Comparison of ENCODE assay signal across 13 mouse cellular contexts in genomic region chr19:16899716-16900115, GRCm38 (mm10). TPM values are rescaled to one million over a fixed set of nuclear protein-coding genes. Genes with fewer than 3 reads are reported as not detected.
DNase-seq lines count a peak whose midpoint lies in the region; ATAC-seq and TF ChIP-seq lines count a peak whose summit lies in the region.
"Had no signal": no experiment of that assay in that cellular context is flagged by ENCODE, and none has a peak within 500 bp of the region (broad histone marks: within the 10 kb centered on the region; RNA-seq: fewer than 3 reads in every experiment).

No protein-coding gene starts in this region.

- no peaks in the 10 kb centered on the region for H3K4me1 ChIP-seq in kidney, postnatal 0 days (replicated peaks; ENCODE audit: insufficient read depth, low read length)
- H3K4me1 ChIP-seq in testis, adult 2 months (ENCODE audit: control insufficient read depth, insufficient read depth, low read length), result no peaks in the 10 kb centered on the region; the same call in 1 of the 2 replicates
- no peaks in the 10 kb centered on the region for H3K4me1 ChIP-seq in forebrain, embryonic 11.5 days (replicated peaks; ENCODE audit: control insufficient read depth, insufficient read depth, low read length)
- H3K4me1 ChIP-seq: hindbrain, embryonic 10.5 days; limb, embryonic 12.5 days had no signal

- H3K27ac ChIP-seq in kidney, postnatal 0 days, result no peak overlapping the region
- no peak overlapping the region for H3K27ac ChIP-seq in testis, adult 2 months (ENCODE audit: control insufficient read depth, insufficient read depth, low read depth, low read length)
- no peak overlapping the region for H3K27ac ChIP-seq in forebrain, embryonic 11.5 days (ENCODE audit: low read depth, low read length)
- H3K27ac ChIP-seq: hindbrain, embryonic 10.5 days; limb, embryonic 12.5 days had no signal

- no peak for DNase-seq in kidney, postnatal 0 days (ENCODE audit: low spot score)
- no peak for DNase-seq in kidney, adult 11 months
- DNase-seq in testis, postnatal 10 days (ENCODE audit: low spot score), result no peak
- DNase-seq in ZHBTc4 (ENCODE audit: low read depth, low spot score), result peak; percentile 25
- DNase-seq in urinary bladder, postnatal 4 days (ENCODE audit: low spot score in 2 of 2), result no peak
- DNase-seq in forebrain, embryonic 11.5 days (ENCODE audit: low spot score), result no peak
- DNase-seq: cerebellum, adult 2 months; kidney, postnatal 36 days; thymus, postnatal 36 days had no signal

- no peak overlapping the region for H3K4me3 ChIP-seq in kidney, postnatal 0 days (replicated peaks; ENCODE audit: low read depth, low read length)
- H3K4me3 ChIP-seq in testis, adult 2 months (ENCODE audit: control insufficient read depth, low read depth, low read length), result no peak overlapping the region
- no peak overlapping the region for H3K4me3 ChIP-seq in forebrain, embryonic 11.5 days (ENCODE audit: low read depth, low read length)
- H3K4me3 ChIP-seq: hindbrain, embryonic 10.5 days; limb, embryonic 12.5 days had no signal

- H3K27me3 ChIP-seq in kidney, postnatal 0 days (ENCODE audit: insufficient read depth, low read length), result no peaks in the 10 kb centered on the region
- no peaks in the 10 kb centered on the region for H3K27me3 ChIP-seq in testis, adult 2 months (ENCODE audit: control insufficient read depth, insufficient read depth, low read length)
- H3K27me3 ChIP-seq in forebrain, embryonic 11.5 days (ENCODE audit: control insufficient read depth, insufficient read depth, low read length), result no peaks in the 10 kb centered on the region
- H3K27me3 ChIP-seq: limb, embryonic 12.5 days had no signal

- no peaks in the 10 kb centered on the region for H3K36me3 ChIP-seq in kidney, postnatal 0 days (ENCODE audit: insufficient read depth, low read length)
- H3K36me3 ChIP-seq in testis, adult 2 months (ENCODE audit: control insufficient read depth, insufficient read depth, low read length), result no peaks in the 10 kb centered on the region
- no peaks in the 10 kb centered on the region for H3K36me3 ChIP-seq in forebrain, embryonic 11.5 days (ENCODE audit: control insufficient read depth, insufficient read depth, low read length)
- H3K36me3 ChIP-seq: hindbrain, embryonic 10.5 days; limb, embryonic 12.5 days had no signal

- WGBS in kidney, postnatal 0 days, result 51% methylated on average over 10 of the region's 10 CpGs
- WGBS in forebrain, embryonic 11.5 days, result 59% methylated on average over 10 of the region's 10 CpGs

- H3K9me3 ChIP-seq in kidney, postnatal 0 days (replicated peaks; ENCODE audit: low read length), result no peaks in the 10 kb centered on the region
- no peaks in the 10 kb centered on the region for H3K9me3 ChIP-seq in forebrain, embryonic 11.5 days (ENCODE audit: control insufficient read depth, low read length)
- H3K9me3 ChIP-seq: hindbrain, embryonic 10.5 days; limb, embryonic 12.5 days had no signal

- peak; percentile 49; the same call in 1 of the 2 replicates for TF ChIP-seq CTCF in kidney, postnatal 0 days (IDR thresholded peaks at IDR 0.05; ENCODE audit: low read depth)
- peak; percentile 14; the same call in 1 of the 2 replicates for TF ChIP-seq CTCF in testis, adult 2 months (IDR thresholded peaks at IDR 0.05; ENCODE audit: control insufficient read depth, insufficient read depth, insufficient replicate concordance, low read depth, low read length)

- H3K9ac ChIP-seq in kidney, postnatal 0 days (ENCODE audit: low read depth, low read length), result no peak overlapping the region
- no peak overlapping the region for H3K9ac ChIP-seq in forebrain, embryonic 11.5 days (ENCODE audit: low read length)
- H3K9ac ChIP-seq: limb, embryonic 12.5 days had no signal

- TF ChIP-seq POLR2A in testis, adult 2 months (IDR thresholded peaks at IDR 0.05; ENCODE audit: control insufficient read depth, low read depth, low read length), result no peak

- no peak overlapping the region for H3K4me2 ChIP-seq in kidney, postnatal 0 days (ENCODE audit: low read length)
- no peak overlapping the region for H3K4me2 ChIP-seq in forebrain, embryonic 11.5 days (ENCODE audit: low read depth, low read length, severe bottlenecking)
- H3K4me2 ChIP-seq: limb, embryonic 12.5 days had no signal

- no peak for ATAC-seq in kidney, postnatal 0 days (replicated peaks; ENCODE audit: low FRiP score, low read depth)
- ATAC-seq in forebrain, embryonic 11.5 days (replicated peaks; ENCODE audit: low FRiP score), result no peak

RNA-seq across cellular contexts. Expression of gene Foxb2, which starts 26.1 kb away (rescaled TPM):
- polyA plus RNA-seq in kidney, postnatal 0 days (2015; fragmentation: Nextera tagmentation; extraction: Ambion mirVana), result not detected in 2 replicates
- polyA plus RNA-seq in testis, adult 2 months (2012; rRNA removed), result 0.35 and 0.61 TPM in 2 replicates
- polyA plus RNA-seq in forebrain, embryonic 11.5 days (2014; fragmentation: Nextera tagmentation; extraction: Ambion mirVana), result 0.84 and 0.95 TPM in 2 replicates
- polyA plus RNA-seq: limb, embryonic 12.5 days; spleen, adult 2 months had no signal

RNA-seq across cellular contexts. Expression of gene Prune2, which starts 56.2 kb away (rescaled TPM):
- 1.1 and 1.3 TPM in 2 replicates for polyA plus RNA-seq in kidney, postnatal 0 days (2015; fragmentation: Nextera tagmentation; extraction: Ambion mirVana)
- polyA plus RNA-seq in testis, adult 2 months (2012; rRNA removed), result 0.27 and 0.43 TPM in 2 replicates
- polyA plus RNA-seq in forebrain, embryonic 11.5 days (2014; fragmentation: Nextera tagmentation; extraction: Ambion mirVana), result 1.2 and 2.0 TPM in 2 replicates
